Mouse (Mus musculus) liver, embryonic 14.5 days (tissue): Measurements from ENCODE around the gene Il1rl2. TPM values are rescaled to one million over a fixed set of nuclear protein-coding genes. Genes with fewer than 3 reads are reported as not detected.
"Not testable (repeated sequence)": the region's sequence is repeated elsewhere in the genome, so short reads cannot be mapped to it uniquely, and the experiment has no call there.

Experiments
- ATAC-seq: fragments of 200-750 bp; cut with Nextera tagmentation; 2 replicates; pipeline ENCODE4 v1.8.0; 2017; ENCODE audit warnings: moderate number of reproducible peaks, mild to moderate bottlenecking, moderate library complexity; ENCODE audit not compliant: insufficient read depth
- DNase-seq, 3 experiments: peaks; one replicate each; pipeline ENCODE4 v3.0.0-alpha.2; 2012 to 2013; ENCODE audit warnings: low read depth in 3 of 3, low spot score in 3 of 3
- H3K27ac ChIP-seq: fragments of 300-500 bp; sonication (generic); 2 replicates; pipeline ENCODE4 v1.5.1; 2014; ENCODE audit warnings: moderate library complexity, mild to moderate bottlenecking, control low read depth, inconsistent platforms
- H3K27me3 ChIP-seq: fragments of 300-500 bp; sonication (generic); 2 replicates; pipeline ENCODE4 v1.6.1; 2014; ENCODE audit warnings: mild to moderate bottlenecking, low read length, moderate library complexity; ENCODE audit not compliant: control insufficient read depth, insufficient read depth
- H3K36me3 ChIP-seq: fragments of 300-500 bp; sonication (generic); replicated peaks from 2 replicates; pipeline ENCODE4 v1.6.1; 2014; ENCODE audit warnings: low read depth; ENCODE audit not compliant: control insufficient read depth, insufficient read depth
- H3K4me1 ChIP-seq, 2 experiments: fragments of 200-500 bp in 1 of 2; fragments of 300-500 bp in 1 of 2; sonication (generic) in 1 of 2; replicated peaks; 2 replicates each; pipeline ENCODE4 v1.6.1; 2012 to 2014; ENCODE audit warnings: antibody characterized with exemption in 1 of 2, inconsistent platforms in 1 of 2, low read length in 1 of 2; ENCODE audit not compliant: control insufficient read depth in 2 of 2, insufficient read depth in 2 of 2
- H3K4me2 ChIP-seq: fragments of 300-500 bp; sonication (generic); 2 replicates; pipeline ENCODE4 v1.6.1; 2014; ENCODE audit warnings: low read depth, mild to moderate bottlenecking, control low read depth, moderate library complexity
- H3K4me3 ChIP-seq, 2 experiments: fragments of 200-500 bp in 1 of 2; fragments of 300-500 bp in 1 of 2; sonication (generic) in 1 of 2; 2 replicates each; pipeline ENCODE4 v1.5.1; 2012 to 2014; ENCODE audit warnings: low read depth in 2 of 2, low read length in 2 of 2, mild to moderate bottlenecking in 2 of 2, control low read depth in 1 of 2, inconsistent platforms in 1 of 2, moderate library complexity in 1 of 2; ENCODE audit not compliant: insufficient read depth in 1 of 2
- H3K9ac ChIP-seq: fragments of 300-500 bp; sonication (generic); replicated peaks from 2 replicates; pipeline ENCODE4 v1.6.1; 2014; ENCODE audit warnings: mild to moderate bottlenecking, control low read depth, moderate library complexity
- H3K9me3 ChIP-seq: fragments of 300-500 bp; sonication (generic); 2 replicates; pipeline ENCODE4 v1.6.1; 2016; ENCODE audit warnings: low read length, mixed read lengths; ENCODE audit not compliant: control insufficient read depth
- CTCF ChIP-seq: IDR thresholded peaks from 2 replicates; pipeline ENCODE4 v1.5.1; 2016; ENCODE audit warnings: antibody characterized with exemption, low read depth, control low read depth
- EP300 ChIP-seq: IDR thresholded peaks from 2 replicates; pipeline ENCODE4 v1.6.1; 2016; ENCODE audit warnings: antibody characterized with exemption, low read depth
- WGBS: fragments of 180-500 bp; shearing (Covaris S2); extraction: QIAGEN DNeasy Blood & Tissue Kit; methylation state at CpG from one replicate; pipeline ENCODE4 v1.1.7; 2014; ENCODE audit not compliant: insufficient replicate concordance; 5-methylcytosine and 5-hydroxymethylcytosine counted together
- polyA plus RNA-seq, 2 experiments: library from polyadenylated mRNA; depleted of rRNA in 1 of 2; stranded (reverse) in 1 of 2; unstranded in 1 of 2; fragments of >200 nt; fragmentation: Nextera tagmentation in 1 of 2; extraction: Ambion mirVana in 1 of 2; gene quantifications; 2 replicates each; pipeline versions ENCODE4 v1.2.1 to v1.2.3; 2012 to 2014

Gene Il1rl2
- polyA plus RNA-seq, 2 experiments: 0.52 to 0.80 TPM

- Histone ChIP-seq H3K36me3 (no peaks in the 10 kb centered on the region), H3K27me3 (no peaks in the 10 kb centered on the region), H3K4me3 (no peak overlapping the region), H3K9ac (no peak overlapping the region), H3K9me3 (no peaks in the 10 kb centered on the region), H3K4me1 (peaks cover 0 to 3% of the 10 kb centered on the region in 2 experiments; a peak in 2 of 4 replicates), H3K27ac (no peak overlapping the region), H3K4me2 (no peak overlapping the region)
- WGBS: 82% methylated on average over 7 of the region's 7 CpGs
- ATAC-seq (no peak), DNase-seq (no peak)
- TF ChIP-seq EP300 (no peak), CTCF (peak; percentile 60)
Measured at GRCm38 (mm10) chr1:40293891-40294290, 30.5 kb upstream of the Il1rl2 start.

GRCm38 (mm10) chr1:40294824-40295223 lies 29.6 kb upstream of the Il1rl2 start:
- ATAC-seq (no peak), DNase-seq (peak in 1 of 3 experiments; percentile 29)
- 63% methylated on average over 9 of the region's 9 CpGs for WGBS
- Histone ChIP-seq H3K27ac (no peak overlapping the region), H3K4me3 (no peak overlapping the region), H3K4me2 (no peak overlapping the region), H3K36me3 (no peaks in the 10 kb centered on the region), H3K4me1 (peaks cover 0 to 3% of the 10 kb centered on the region in 2 experiments; a peak in 2 of 4 replicates), H3K27me3 (no peaks in the 10 kb centered on the region), H3K9me3 (no peaks in the 10 kb centered on the region), H3K9ac (no peak overlapping the region)
- TF ChIP-seq EP300 (no peak), CTCF (no peak)

- TF ChIP-seq CTCF: no peak
- peak; percentile 53 for TF ChIP-seq EP300
- no peak overlapping the region for H3K4me3 ChIP-seq
- ATAC-seq (0 out of 2 replicates have a peak, but pooled peaks have one; percentile 15), DNase-seq (no peak)
- no peak overlapping the region for H3K4me2 ChIP-seq
- H3K36me3 ChIP-seq: no peaks in the 10 kb centered on the region
- no peaks in the 10 kb centered on the region for H3K9me3 ChIP-seq
- WGBS: 50% methylated on average over 2 of the region's 2 CpGs
- peaks cover 2 to 5% of the 10 kb centered on the region in 2 experiments; a peak in 3 of 4 replicates for H3K4me1 ChIP-seq
- H3K9ac ChIP-seq: no peak overlapping the region
- H3K27ac ChIP-seq: no peak overlapping the region
- no peaks in the 10 kb centered on the region for H3K27me3 ChIP-seq
Measured at GRCm38 (mm10) chr1:40298053-40298452, 26.4 kb upstream of the Il1rl2 start.

- peak overlapping the region; percentile 25; the same call in 1 of the 2 replicates for H3K27ac ChIP-seq
- DNase-seq (peak; percentile 51 to 56 (median 52)), ATAC-seq (peak; percentile 96)
- H3K4me1 ChIP-seq: peaks cover 5 to 8% of the 10 kb centered on the region in 2 experiments; a peak in 2 of 4 replicates
- no peak overlapping the region for H3K4me3 ChIP-seq
- peak overlapping the region; percentile 44 for H3K4me2 ChIP-seq
- no peaks in the 10 kb centered on the region for H3K36me3 ChIP-seq
- WGBS: 32% methylated on average over 7 of the region's 7 CpGs
- H3K27me3 ChIP-seq: no peaks in the 10 kb centered on the region
- TF ChIP-seq CTCF (no peak), EP300 (peak; percentile 65)
- no peak overlapping the region for H3K9ac ChIP-seq
- no peaks in the 10 kb centered on the region for H3K9me3 ChIP-seq
Measured at GRCm38 (mm10) chr1:40303179-40303866, 21.1 kb upstream of the Il1rl2 start.

GRCm38 (mm10) chr1:40304321-40304720 lies 20.1 kb upstream of the Il1rl2 start:
- H3K9me3 ChIP-seq, H3K4me1 ChIP-seq, H3K36me3 ChIP-seq, H3K4me3 ChIP-seq, ATAC-seq, H3K27ac ChIP-seq, DNase-seq, H3K9ac ChIP-seq, H3K27me3 ChIP-seq, H3K4me2 ChIP-seq: not testable (repeated sequence)
- 43% methylated on average over 4 of the region's 4 CpGs for WGBS
